Mouse (Mus musculus): Measurements from ENCODE around the gene Samd10.

The Samd10 gene

GRCm38 (mm10) chr2:181591528-181592085 lies 7.4 kb downstream of the Samd10 start, which contains the start of gene Prpf6:
Prpf6 (plus strand) TSS chr2:181591868.
- DNase-seq, result no peak

- DNase-seq, result no peak
Observed at GRCm38 (mm10) chr2:181590471-181590870, 8.5 kb downstream of the Samd10 start.

- no peak for DNase-seq
Observed at GRCm38 (mm10) chr2:181589732-181590105, 9.3 kb downstream of the Samd10 start.

GRCm38 (mm10) chr2:181589011-181589731 lies 9.8 kb downstream of the Samd10 start:
- no peak for DNase-seq

- no peak for DNase-seq
Observed at GRCm38 (mm10) chr2:181588229-181588780, 10.7 kb downstream of the Samd10 start.

GRCm38 (mm10) chr2:181587796-181588195 lies 11.2 kb downstream of the Samd10 start:
- no peak for DNase-seq

- DNase-seq, result no peak
Observed at GRCm38 (mm10) chr2:181586124-181586523, 12.9 kb downstream of the Samd10 start.

GRCm38 (mm10) chr2:181585506-181585905 lies 13.5 kb downstream of the Samd10 start:
- no peak for DNase-seq

GRCm38 (mm10) chr2:181584411-181584942 lies 14.5 kb downstream of the Samd10 start, which contains the start of gene Uckl1:
Uckl1 (minus strand) TSS chr2:181584892.
- no peak for DNase-seq

GRCm38 (mm10) chr2:181583460-181584257 lies 15.4 kb downstream of the Samd10 start:
- no peak for DNase-seq

- no peak for DNase-seq
Observed at GRCm38 (mm10) chr2:181582939-181583338, 16.1 kb downstream of the Samd10 start.

GRCm38 (mm10) chr2:181582358-181582757 lies 16.7 kb downstream of the Samd10 start:
- DNase-seq, result no peak

GRCm38 (mm10) chr2:181581402-181582120 lies 17.5 kb downstream of the Samd10 start:
- DNase-seq, result peak; percentile 87

GRCm38 (mm10) chr2:181581016-181581401 lies 18.0 kb downstream of the Samd10 start:
- DNase-seq, result peak; percentile 81

GRCm38 (mm10) chr2:181580131-181580772 lies 18.8 kb downstream of the Samd10 start:
- no peak for DNase-seq

- peak; percentile 2 for DNase-seq
Observed at GRCm38 (mm10) chr2:181579681-181580080, 19.3 kb downstream of the Samd10 start.

- DNase-seq, result peak; percentile 2
Observed at GRCm38 (mm10) chr2:181578790-181579618, 20.0 kb downstream of the Samd10 start.

- DNase-seq, result no peak
Observed at GRCm38 (mm10) chr2:181577981-181578581, 20.9 kb downstream of the Samd10 start.

- no peak for DNase-seq
Observed at GRCm38 (mm10) chr2:181577126-181577525, 21.9 kb downstream of the Samd10 start.

- no peak for DNase-seq
Observed at GRCm38 (mm10) chr2:181576613-181577012, 22.4 kb downstream of the Samd10 start.

Measured in right cerebral cortex, postnatal 25 days (tissue).